Mouse (Mus musculus) small intestine, adult 2 months (tissue): ENCODE data around the gene 4930412O13Rik.

Experiments
- CTCF ChIP-seq: fragments of 200-500 bp; IDR thresholded peaks from 2 replicates; pipeline ENCODE4 v1.5.1; 2012; ENCODE audit warnings: low read depth, mild to moderate bottlenecking, control low read depth, inconsistent platforms, low read length, moderate library complexity, mixed read lengths; ENCODE audit not compliant: insufficient replicate concordance, insufficient read length; ENCODE audit errors: extremely low read depth
- POLR2A ChIP-seq: fragments of 200-500 bp; IDR thresholded peaks from 2 replicates; pipeline ENCODE4 v1.6.1; 2012; ENCODE audit warnings: low read depth, mild to moderate bottlenecking, control low read depth, inconsistent platforms, low read length, moderate library complexity

- TF ChIP-seq CTCF: no peak
- no peak for TF ChIP-seq POLR2A
Observed at GRCm38 (mm10) chr2:9886921-9887610, 6.0 kb downstream of the 4930412O13Rik start.
